Mouse (Mus musculus) limb, embryonic 14.5 days (tissue): ENCODE results near the gene Pm20d1. TPM values are rescaled to one million over a fixed set of nuclear protein-coding genes. Genes with fewer than 3 reads are reported as not detected.

Source experiments
- ATAC-seq: fragments of 200-750 bp; cut with Nextera tagmentation; 2 replicates; pipeline ENCODE4 v1.8.0; 2017; ENCODE audit warnings: low read depth, moderate number of reproducible peaks, moderate TSS enrichment; ENCODE audit not compliant: low FRiP score
- DNase-seq: peaks from one replicate; pipeline ENCODE4 v3.0.0-alpha.2; 2015; ENCODE audit warnings: low spot score
- H3K27ac ChIP-seq: fragments of 300-500 bp; sonication (generic); replicated peaks from 2 replicates; pipeline ENCODE4 v1.5.1; 2014; ENCODE audit warnings: low read depth, mild to moderate bottlenecking, low read length, moderate library complexity, mixed read lengths
- H3K27me3 ChIP-seq: fragments of 300-500 bp; sonication (generic); 2 replicates; pipeline ENCODE4 v1.6.1; 2014; ENCODE audit warnings: low read length, mixed read lengths; ENCODE audit not compliant: control insufficient read depth, insufficient read depth
- H3K36me3 ChIP-seq: fragments of 300-500 bp; sonication (generic); 2 replicates; pipeline ENCODE4 v1.6.1; 2014; ENCODE audit warnings: mild to moderate bottlenecking, low read length, moderate library complexity, mixed read lengths; ENCODE audit not compliant: control insufficient read depth, insufficient read depth
- H3K4me1 ChIP-seq: fragments of 300-500 bp; sonication (generic); 2 replicates; pipeline ENCODE4 v1.6.1; 2014; ENCODE audit warnings: antibody characterized with exemption, low read length, mixed read lengths; ENCODE audit not compliant: control insufficient read depth, insufficient read depth
- H3K4me2 ChIP-seq: fragments of 300-500 bp; sonication (generic); replicated peaks from 2 replicates; pipeline ENCODE4 v1.6.1; 2014; ENCODE audit warnings: low read depth, mild to moderate bottlenecking, low read length, moderate library complexity; ENCODE audit not compliant: severe bottlenecking
- H3K4me3 ChIP-seq: fragments of 300-500 bp; sonication (generic); replicated peaks from 2 replicates; pipeline ENCODE4 v1.5.1; 2014; ENCODE audit warnings: low read length
- H3K9ac ChIP-seq: fragments of 300-500 bp; sonication (generic); 2 replicates; pipeline ENCODE4 v1.6.1; 2014; ENCODE audit warnings: mild to moderate bottlenecking, low read depth, low read length, moderate library complexity; ENCODE audit not compliant: severe bottlenecking
- H3K9me3 ChIP-seq: fragments of 300-500 bp; sonication (generic); 2 replicates; pipeline ENCODE4 v1.6.1; 2016; ENCODE audit warnings: low read length; ENCODE audit not compliant: control insufficient read depth
- POLR2A ChIP-seq: fragments of 200-500 bp; IDR thresholded peaks from 2 replicates; pipeline ENCODE4 v1.8.0; 2012; ENCODE audit warnings: inconsistent platforms, mild to moderate bottlenecking, moderate library complexity, borderline replicate concordance; ENCODE audit not compliant: insufficient read depth, insufficient read length; ENCODE audit errors: extremely low read depth
- WGBS: fragments of 180-500 bp; shearing (Covaris S2); extraction: QIAGEN DNeasy Blood & Tissue Kit; methylation state at CpG from one replicate; pipeline ENCODE4 v1.1.7; 2014; 5-methylcytosine and 5-hydroxymethylcytosine counted together
- polyA plus RNA-seq, 2 experiments: library from polyadenylated mRNA; depleted of rRNA in 1 of 2; stranded (reverse) in 1 of 2; unstranded in 1 of 2; fragments of >200 nt; fragmentation: Nextera tagmentation in 1 of 2; extraction: Ambion mirVana in 1 of 2; gene quantifications; 2 replicates each; pipeline versions ENCODE4 v1.2.1 to v1.2.3; 2012 to 2014

Gene Pm20d1
- polyA plus RNA-seq, 2 experiments = 0.29 to 0.53 TPM

DNA sequence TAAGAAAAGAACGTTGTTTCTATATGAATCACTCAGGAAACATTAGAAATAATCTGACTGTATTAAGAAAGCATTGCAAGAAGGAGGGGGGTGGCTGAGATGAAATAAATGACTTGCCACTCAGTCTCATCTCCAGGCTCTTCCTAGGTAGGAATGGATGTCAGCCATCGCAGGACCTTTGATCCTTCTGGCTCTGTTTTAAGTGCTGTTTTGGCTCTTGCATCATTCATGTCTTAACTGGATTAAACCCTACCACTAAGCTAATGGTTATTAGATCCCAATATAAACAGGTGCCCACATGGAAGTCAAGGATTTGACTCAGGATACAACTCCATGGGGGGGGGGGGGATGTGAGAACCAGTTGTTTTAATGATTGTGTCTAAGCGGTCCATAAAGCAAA is 2.0 kb upstream of the Pm20d1 start:
- H3K4me2 ChIP-seq = no peak overlapping the region
- H3K27ac ChIP-seq = no peak overlapping the region
- no peak overlapping the region for H3K4me3 ChIP-seq
- H3K9me3 ChIP-seq = no peaks in the 10 kb centered on the region
- DNase-seq (no peak), ATAC-seq (no peak)
- WGBS = 65% methylated on average over 3 of the region's 3 CpGs
- H3K36me3 ChIP-seq = no peaks in the 10 kb centered on the region
- H3K27me3 ChIP-seq = no peaks in the 10 kb centered on the region
- no peak for TF ChIP-seq POLR2A
- no peak overlapping the region for H3K9ac ChIP-seq
- H3K4me1 ChIP-seq = no peaks in the 10 kb centered on the region

DNA sequence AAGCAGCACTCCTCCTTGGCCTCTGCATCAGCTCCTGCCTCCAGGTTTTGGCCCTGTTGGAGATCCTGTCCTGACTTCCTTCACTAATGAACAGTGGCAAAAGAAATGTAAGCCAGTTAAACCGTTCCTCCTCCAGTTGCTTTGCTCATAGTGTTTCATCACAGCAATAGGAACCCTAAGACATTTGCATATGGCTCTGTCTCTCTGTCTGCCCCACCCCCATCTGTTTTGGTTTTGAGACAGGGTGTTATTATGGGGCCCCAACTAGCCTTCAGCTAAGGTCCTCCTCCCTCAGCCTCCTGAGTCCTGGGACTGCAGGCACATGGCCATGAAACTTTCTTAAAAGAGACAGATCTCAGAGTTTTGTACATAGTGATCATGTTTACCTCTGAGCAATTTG is 2.8 kb downstream of the Pm20d1 start:
- Histone ChIP-seq H3K36me3 (no peaks in the 10 kb centered on the region), H3K9ac (no peak overlapping the region), H3K4me2 (no peak overlapping the region), H3K27me3 (no peaks in the 10 kb centered on the region), H3K4me1 (no peaks in the 10 kb centered on the region), H3K27ac (no peak overlapping the region), H3K9me3 (no peaks in the 10 kb centered on the region), H3K4me3 (no peak overlapping the region)
- DNase-seq = no peak
- no peak for TF ChIP-seq POLR2A
- ATAC-seq = no peak
- 10% methylated on average over 1 of the region's 1 CpGs for WGBS

DNA sequence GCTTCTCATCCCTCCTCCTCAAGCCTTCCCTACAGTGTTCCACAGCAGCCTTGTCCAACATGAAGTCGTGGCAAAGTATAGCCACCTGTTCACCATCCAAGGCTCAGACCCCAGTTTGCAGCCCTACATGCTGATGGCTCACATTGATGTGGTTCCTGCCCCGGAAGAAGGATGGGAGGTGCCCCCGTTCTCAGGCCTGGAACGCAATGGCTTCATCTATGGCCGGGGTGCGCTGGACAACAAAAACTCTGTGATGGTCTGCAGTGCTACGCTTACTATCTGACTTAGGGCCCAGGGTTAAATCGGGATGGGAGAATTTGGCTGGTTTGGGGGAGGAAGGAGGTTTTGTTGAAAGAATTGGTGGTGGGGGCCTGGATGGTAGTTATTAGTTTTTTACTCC is 3.9 kb downstream of the Pm20d1 start:
- no peak overlapping the region for H3K4me3 ChIP-seq
- no peaks in the 10 kb centered on the region for H3K27me3 ChIP-seq
- ATAC-seq = no peak
- DNase-seq = no peak
- H3K9ac ChIP-seq = no peak overlapping the region
- no peaks in the 10 kb centered on the region for H3K9me3 ChIP-seq
- no peak overlapping the region for H3K4me2 ChIP-seq
- WGBS = 93% methylated on average over 8 of the region's 8 CpGs
- TF ChIP-seq POLR2A = no peak
- H3K4me1 ChIP-seq = no peaks in the 10 kb centered on the region
- H3K27ac ChIP-seq = no peak overlapping the region
- no peaks in the 10 kb centered on the region for H3K36me3 ChIP-seq

DNA sequence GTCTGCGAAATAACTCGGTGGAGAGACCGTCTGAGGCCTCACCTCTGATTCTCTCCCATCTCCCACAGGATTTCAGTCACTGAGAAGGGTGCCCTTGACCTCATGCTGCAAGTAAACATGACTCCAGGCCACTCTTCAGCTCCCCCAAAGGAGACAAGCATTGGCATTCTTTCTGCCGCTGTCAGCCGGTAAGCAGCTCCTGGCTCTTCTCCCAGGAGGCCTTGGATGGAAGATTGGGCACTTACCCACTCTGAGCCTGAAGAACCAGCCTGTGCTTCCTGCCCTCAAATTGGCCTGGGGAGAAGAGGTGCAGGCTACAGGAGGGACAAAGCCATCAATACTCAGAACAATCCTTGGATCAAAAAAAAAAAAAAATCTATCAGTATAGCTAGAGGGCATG is 5.5 kb downstream of the Pm20d1 start:
- no peaks in the 10 kb centered on the region for H3K36me3 ChIP-seq
- no peak overlapping the region for H3K4me2 ChIP-seq
- no peak for TF ChIP-seq POLR2A
- no peaks in the 10 kb centered on the region for H3K9me3 ChIP-seq
- no peaks in the 10 kb centered on the region for H3K4me1 ChIP-seq
- H3K4me3 ChIP-seq = no peak overlapping the region
- ATAC-seq (no peak), DNase-seq (no peak)
- no peaks in the 10 kb centered on the region for H3K27me3 ChIP-seq
- no peak overlapping the region for H3K27ac ChIP-seq
- H3K9ac ChIP-seq = no peak overlapping the region
- WGBS = 84% methylated on average over 5 of the region's 5 CpGs

DNA sequence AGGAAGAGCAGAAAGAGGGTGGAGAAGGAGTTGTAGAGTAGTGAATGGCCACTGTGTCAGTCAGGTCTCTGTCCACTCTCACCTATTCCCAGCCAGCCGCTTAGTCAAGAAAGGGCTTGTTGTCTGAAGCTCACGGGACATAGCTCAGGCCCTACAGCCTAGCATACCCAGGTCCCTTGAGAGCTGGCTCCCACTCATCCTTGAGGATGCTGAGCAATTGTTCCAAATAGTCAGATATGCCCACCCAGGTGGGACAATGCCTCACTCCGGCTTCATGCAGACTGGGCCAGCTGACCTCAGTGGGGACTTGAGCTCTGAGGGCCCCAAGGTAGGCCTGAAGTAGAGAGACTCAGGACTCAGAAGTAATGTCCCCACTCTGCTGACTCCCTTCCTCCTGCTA is 7.0 kb downstream of the Pm20d1 start:
- no peak for TF ChIP-seq POLR2A
- Histone ChIP-seq H3K4me3 (no peak overlapping the region), H3K9me3 (no peaks in the 10 kb centered on the region), H3K27ac (no peak overlapping the region), H3K36me3 (no peaks in the 10 kb centered on the region), H3K4me2 (no peak overlapping the region), H3K9ac (no peak overlapping the region), H3K27me3 (no peaks in the 10 kb centered on the region), H3K4me1 (no peaks in the 10 kb centered on the region)
- DNase-seq (no peak), ATAC-seq (no peak)
- 100% methylated on average over 3 of the region's 3 CpGs for WGBS

DNA sequence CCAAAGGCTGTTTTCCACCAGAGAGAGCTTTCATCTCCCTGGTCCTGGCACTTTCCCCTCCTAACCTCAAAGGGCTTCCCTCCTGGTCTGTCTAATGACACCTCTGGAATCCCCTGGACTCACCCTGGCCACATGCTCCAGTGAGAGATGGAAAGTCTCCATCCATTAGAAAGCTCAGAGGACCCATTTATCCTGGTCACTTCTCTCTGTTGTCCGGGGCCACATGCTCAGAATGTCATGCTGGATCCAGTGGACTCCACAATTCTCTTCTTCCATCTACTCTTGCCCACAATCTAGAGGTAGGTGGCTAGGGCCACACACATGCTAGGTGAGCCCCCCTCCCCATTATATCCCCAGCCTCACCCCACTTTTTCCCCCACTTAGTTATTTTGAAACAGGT is 11.8 kb downstream of the Pm20d1 start:
- no peak for ATAC-seq
- 92% methylated on average over 1 of the region's 1 CpGs for WGBS
- no peaks in the 10 kb centered on the region for H3K36me3 ChIP-seq

More for the DNA sequence above, 11.8 kb downstream of the Pm20d1 start:
- no peak for TF ChIP-seq POLR2A
- no peak overlapping the region for H3K4me3 ChIP-seq
- H3K27me3 ChIP-seq = no peaks in the 10 kb centered on the region
- H3K9me3 ChIP-seq = no peaks in the 10 kb centered on the region
- DNase-seq = no peak
- H3K4me2 ChIP-seq = no peak overlapping the region
- no peaks in the 10 kb centered on the region for H3K4me1 ChIP-seq
- no peak overlapping the region for H3K9ac ChIP-seq
- H3K27ac ChIP-seq = no peak overlapping the region
